Mouse (Mus musculus) heart, postnatal 25 days (tissue): ENCODE measurements around the gene Iqsec1. TPM values are rescaled to one million over a fixed set of nuclear protein-coding genes. Genes with fewer than 3 reads are reported as not detected.
A peak's percentile ranks its signal among the peaks of the same experiment; 100 is the strongest.

Experiments
- DNase-seq: peaks from one replicate; pipeline ENCODE4 v3.0.0; 2022; ENCODE audit warnings: low spot score
- intact Hi-C: fragments of 180-260 bp; cut with DNase I; formaldehyde crosslinking; loops from one replicate; pipeline ENCODE4 v1.15.1; 2025
- total RNA-seq, 2 experiments: library from RNA; stranded (reverse); gene quantifications; 2 replicates each; pipeline ENCODE4 v1.2.3; 2021

Gene Iqsec1
- total RNA-seq, 2 experiments from 2014 or later, result 125 to 137 TPM

- DNase-seq, result no peak
- intact Hi-C loops, result no loop called here
Observed at GRCm38 (mm10) chr6:90798201-90798600, 190.3 kb downstream of the Iqsec1 start.

GRCm38 (mm10) chr6:90796902-90797596, 191.4 kb downstream of the Iqsec1 start:
- no peak for DNase-seq
- intact Hi-C loops, result no loop called here

DNA sequence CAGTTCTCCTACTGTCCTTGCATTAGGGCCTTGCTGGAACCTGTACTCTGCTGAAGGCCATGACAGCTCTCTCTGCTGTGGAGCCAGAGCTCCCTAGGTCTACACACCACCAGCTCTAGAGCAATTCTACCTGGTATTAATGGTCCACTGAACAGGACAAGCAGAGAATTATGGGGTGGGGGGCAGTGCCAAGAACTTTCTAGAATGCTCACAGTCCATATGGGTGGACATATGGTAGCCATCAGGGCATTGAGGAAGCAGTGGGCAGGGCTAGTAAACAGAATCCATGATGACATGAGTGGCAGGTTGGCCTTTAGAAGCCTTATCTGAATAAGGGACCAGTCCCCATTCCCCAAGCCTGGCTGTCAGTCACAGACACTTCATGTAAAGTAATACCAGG, 197.6 kb downstream of the Iqsec1 start:
- no peak for DNase-seq
- intact Hi-C loops, result no loop called here

- DNase-seq, result no peak
- intact Hi-C loops, result no loop called here
Observed at GRCm38 (mm10) chr6:90789520-90789919, 199.0 kb downstream of the Iqsec1 start.

- DNase-seq, result no peak
- intact Hi-C loops, result no loop called here
Observed at GRCm38 (mm10) chr6:90787587-90787986, 200.9 kb downstream of the Iqsec1 start.

- intact Hi-C loops, result no loop called here
- no peak for DNase-seq
Observed at GRCm38 (mm10) chr6:90787036-90787435, 201.4 kb downstream of the Iqsec1 start.

DNA sequence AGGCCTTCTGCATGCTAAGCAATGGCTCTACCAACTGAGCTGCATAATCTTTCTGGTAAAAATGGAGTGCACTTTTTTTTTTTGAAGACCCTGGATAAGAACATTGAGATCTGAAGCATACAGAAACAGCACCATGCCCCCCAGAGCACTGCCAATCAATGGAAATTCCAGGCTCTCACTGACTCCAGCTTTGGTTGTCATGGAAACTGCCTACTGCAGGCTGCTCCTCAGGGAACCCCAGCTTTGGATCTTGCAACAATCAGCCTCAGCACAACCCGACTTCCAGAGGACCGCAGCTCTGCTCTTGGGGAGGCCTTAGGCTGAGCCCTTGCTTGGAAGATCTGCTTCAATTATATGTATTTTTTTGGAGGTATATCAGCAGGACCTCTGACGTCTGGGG, 201.9 kb downstream of the Iqsec1 start:
- no peak for DNase-seq
- intact Hi-C loops, result no loop called here

DNA sequence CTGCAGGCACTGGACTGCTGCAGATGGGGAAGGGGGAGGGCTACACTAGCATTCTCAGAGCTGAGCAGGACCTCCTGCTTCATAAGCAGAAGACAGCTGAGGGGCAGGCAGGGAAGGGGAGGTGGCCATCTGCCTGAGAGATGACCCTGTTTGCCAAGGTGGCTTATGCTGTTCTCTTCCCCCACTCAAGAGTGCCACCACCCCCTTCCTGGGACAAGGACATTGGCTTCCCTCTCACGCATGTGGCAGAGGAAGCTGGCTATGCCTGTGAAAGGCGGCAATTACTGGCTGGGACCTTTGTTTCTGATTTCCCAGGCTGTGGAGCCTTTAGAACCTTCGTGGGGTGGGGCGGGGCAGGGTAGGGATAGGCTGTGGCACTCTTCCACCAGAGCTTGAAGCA, 204.5 kb downstream of the Iqsec1 start:
- intact Hi-C loops, result loop anchor here (2.0 kb wide), 1 partner anchor 21 kb away; no protein-coding TSS in a partner anchor

GRCm38 (mm10) chr6:90783176-90783575, 205.3 kb downstream of the Iqsec1 start:
- intact Hi-C loops, result no loop called here
- DNase-seq, result no peak

More for the DNA sequence above, 204.5 kb downstream of the Iqsec1 start:
- no peak for DNase-seq

GRCm38 (mm10) chr6:90781921-90782770, 206.3 kb downstream of the Iqsec1 start:
- DNase-seq, result no peak
- intact Hi-C loops, result no loop called here

DNA sequence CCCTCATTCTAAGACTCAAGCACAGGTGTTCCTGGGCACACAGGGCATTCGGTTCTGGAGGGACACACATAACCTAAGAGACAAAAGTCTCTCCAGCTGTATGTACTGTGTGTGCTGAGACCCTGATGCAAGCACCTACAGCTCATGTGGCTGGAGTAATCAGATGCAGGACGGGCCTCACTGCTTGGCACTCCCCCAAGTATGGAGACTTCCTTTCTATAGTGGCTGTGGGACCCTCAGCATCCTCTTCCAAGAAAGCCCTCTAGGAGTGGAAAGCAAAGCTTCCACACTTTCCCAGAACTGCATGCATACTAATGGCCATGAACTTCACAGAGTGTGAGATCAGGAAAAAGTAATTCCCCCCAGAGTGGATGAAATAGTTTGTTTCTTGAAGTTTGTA, 208.0 kb downstream of the Iqsec1 start:
- intact Hi-C loops, result no loop called here
- DNase-seq, result no peak

DNA sequence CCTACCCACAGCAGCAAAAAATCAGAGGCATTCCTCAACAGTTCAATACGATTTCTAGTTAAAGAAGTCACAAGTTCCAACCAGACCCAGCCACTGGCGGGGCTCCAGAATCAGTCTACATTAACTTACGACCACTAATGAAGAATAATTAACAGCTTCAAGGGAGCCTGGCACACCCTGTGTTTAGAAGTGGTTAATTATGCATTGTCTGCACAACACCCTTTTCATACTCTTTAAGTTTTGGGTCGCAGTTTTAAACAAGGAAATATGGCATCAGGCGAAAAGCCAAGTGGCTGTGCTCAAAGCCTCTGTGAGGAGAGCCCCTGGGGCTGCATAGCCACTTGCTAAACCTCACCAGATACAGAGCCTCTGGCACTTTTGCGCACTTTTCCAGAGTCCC, 209.6 kb downstream of the Iqsec1 start:
- no peak for DNase-seq
- intact Hi-C loops, result no loop called here

DNA sequence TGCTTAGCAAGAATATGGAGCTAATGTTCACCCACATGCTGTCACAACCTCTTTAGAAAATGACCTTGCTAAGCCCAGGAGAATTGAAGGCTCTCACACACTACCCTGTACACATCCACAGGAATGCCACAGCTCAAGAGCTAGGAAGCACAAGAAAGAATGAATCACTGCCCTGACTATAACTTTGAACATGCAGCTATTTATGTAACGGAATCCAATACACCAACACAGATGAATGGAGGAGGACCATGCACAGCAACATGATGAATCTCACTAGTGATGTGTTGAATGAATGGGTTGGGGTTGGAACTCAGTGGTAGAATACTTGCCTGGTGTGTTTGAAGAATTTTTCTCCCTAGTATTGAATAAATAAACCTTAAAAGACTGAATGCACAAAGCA, 211.2 kb downstream of the Iqsec1 start:
- intact Hi-C loops, result no loop called here

GRCm38 (mm10) chr6:90775606-90776005, 212.9 kb downstream of the Iqsec1 start:
- DNase-seq, result no peak
- intact Hi-C loops, result no loop called here

More for the DNA sequence above, 211.2 kb downstream of the Iqsec1 start:
- DNase-seq, result no peak

DNA sequence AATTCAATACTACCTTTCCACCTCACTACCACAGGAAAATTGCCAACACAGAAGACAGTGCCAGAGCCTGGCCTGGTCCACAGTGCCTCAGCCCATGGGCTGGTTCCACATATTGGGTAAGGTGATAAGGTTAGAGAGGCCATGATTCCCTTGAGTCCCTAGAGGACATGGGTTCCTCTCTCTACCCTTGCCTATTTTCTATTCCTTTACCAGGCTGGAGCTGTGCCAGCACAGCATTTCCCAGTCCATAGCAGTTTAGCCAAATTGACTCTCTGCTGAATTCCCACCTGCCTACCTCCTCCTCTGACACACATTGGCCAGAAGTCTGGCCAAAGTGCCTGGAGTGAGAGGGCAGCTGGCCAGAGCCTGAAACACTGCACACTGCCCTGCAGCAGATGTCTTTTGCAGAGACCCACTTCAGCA, 214.7 kb downstream of the Iqsec1 start:
- intact Hi-C loops, result no loop called here
- DNase-seq, result no peak

DNA sequence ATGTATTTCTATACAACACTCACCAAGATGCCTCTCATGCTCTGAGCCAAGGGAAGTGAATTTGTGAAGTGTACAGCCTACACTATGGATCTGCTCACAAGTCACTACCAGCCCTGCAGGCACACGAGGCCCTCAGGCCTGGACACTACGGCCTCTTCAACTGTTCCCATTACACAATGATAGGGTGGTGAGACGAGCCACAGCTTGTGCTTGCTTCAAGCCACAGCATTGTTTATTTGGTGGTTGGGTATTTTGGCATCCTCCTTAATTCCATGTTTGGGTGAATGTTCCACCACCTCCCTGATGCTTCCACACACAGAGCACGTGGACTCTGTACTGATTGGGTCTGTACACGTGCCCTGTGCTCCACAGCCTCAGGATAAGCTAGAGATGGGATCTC, 216.4 kb downstream of the Iqsec1 start:
- intact Hi-C loops, result no loop called here
- no peak for DNase-seq

DNA sequence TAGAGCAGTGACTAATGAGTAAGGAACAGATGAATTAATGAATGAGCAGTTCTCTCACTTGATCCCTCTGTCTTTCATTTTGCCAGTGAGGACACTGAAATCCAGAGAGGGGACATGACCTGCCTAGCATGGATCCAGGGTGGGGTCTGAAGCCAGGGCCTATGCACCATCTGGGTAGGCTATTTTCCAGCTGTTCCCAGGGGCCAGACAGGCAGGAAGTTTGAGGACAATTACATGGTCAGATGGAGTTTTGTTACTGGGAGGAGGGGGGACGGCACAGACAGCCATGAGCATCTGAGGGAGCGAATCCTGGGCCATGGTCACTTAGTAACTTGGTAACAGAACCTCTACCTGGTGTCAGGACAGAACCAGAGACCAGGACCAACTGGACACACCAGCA, 220.0 kb downstream of the Iqsec1 start:
- no peak for DNase-seq

GRCm38 (mm10) chr6:90767874-90768273, 220.6 kb downstream of the Iqsec1 start:
- no peak for DNase-seq
- intact Hi-C loops, result no loop called here

More for the DNA sequence above, 220.0 kb downstream of the Iqsec1 start:
- intact Hi-C loops, result no loop called here

DNA sequence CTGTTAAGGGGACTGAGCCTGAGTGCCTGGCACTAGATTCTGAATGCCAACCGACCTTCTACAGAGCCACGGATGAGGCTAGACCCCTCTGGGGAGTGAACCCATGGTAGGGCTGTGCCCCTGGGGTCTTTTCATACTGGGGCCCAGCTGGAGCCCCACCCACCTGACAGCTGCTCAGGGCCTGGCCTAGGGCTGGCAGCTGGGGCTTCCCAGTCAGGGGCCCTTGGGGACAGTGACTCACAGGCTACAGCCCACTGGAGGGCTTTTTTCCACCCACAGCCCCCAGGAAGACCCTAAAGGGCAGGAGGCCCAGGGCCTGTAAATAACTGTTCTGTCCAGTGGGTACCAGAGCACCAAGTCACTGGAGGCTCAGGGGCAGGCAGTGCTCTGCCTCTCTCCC, 223.7 kb downstream of the Iqsec1 start:
- no peak for DNase-seq
- intact Hi-C loops, result no loop called here

- intact Hi-C loops, result loop anchor here (2.0 kb wide), 1 partner anchor 21 kb away; no protein-coding TSS in a partner anchor
Observed at GRCm38 (mm10) chr6:90763959-90764591, 224.4 kb downstream of the Iqsec1 start.

DNA sequence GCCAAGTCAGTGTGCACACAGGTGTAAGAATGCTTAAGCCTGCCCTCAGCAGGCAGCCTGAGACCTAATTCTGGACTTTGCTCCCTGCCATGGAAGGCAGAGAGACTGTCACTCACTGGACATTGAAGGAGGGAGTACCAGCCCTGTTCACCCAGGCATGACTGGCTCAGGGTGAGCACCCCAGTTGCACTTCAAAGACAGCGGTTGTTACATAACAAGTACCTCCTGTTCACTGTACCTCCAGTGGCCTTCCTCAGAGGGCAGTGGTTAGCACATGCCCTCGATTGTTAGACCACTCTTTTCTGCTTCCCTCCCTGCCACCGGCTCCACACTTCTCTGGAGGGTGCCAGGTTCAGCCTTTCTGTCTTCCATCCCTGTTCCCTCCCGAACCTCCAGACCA, 225.2 kb downstream of the Iqsec1 start:
- intact Hi-C loops, result loop anchor here (2.0 kb wide), 1 partner anchor 22 kb away; no protein-coding TSS in a partner anchor
- DNase-seq, result no peak

More at GRCm38 (mm10) chr6:90763959-90764591, 224.4 kb downstream of the Iqsec1 start:
- DNase-seq, result peak; percentile 95
